Mouse (Mus musculus) kidney, embryonic 16.5 days (tissue): ENCODE data around the gene Gja5. TPM values are rescaled to one million over a fixed set of nuclear protein-coding genes. Genes with fewer than 3 reads are reported as not detected.

Source experiments
- ATAC-seq: fragments of 200-750 bp; cut with Nextera tagmentation; 2 replicates; pipeline ENCODE4 v1.8.0; 2017; ENCODE audit warnings: moderate TSS enrichment; ENCODE audit not compliant: low FRiP score, low TSS enrichment
- H3K27ac ChIP-seq: fragments of 300-500 bp; sonication (generic); 2 replicates; pipeline ENCODE4 v1.5.1; 2014; ENCODE audit warnings: low read length
- H3K27me3 ChIP-seq: fragments of 300-500 bp; sonication (generic); 2 replicates; pipeline ENCODE4 v1.6.1; 2014; ENCODE audit warnings: low read length, control low read depth, mixed read lengths; ENCODE audit not compliant: insufficient read depth
- H3K36me3 ChIP-seq: fragments of 300-500 bp; sonication (generic); 2 replicates; pipeline ENCODE4 v1.6.1; 2014; ENCODE audit warnings: low read length, control low read depth, mixed read lengths; ENCODE audit not compliant: insufficient read depth
- H3K4me1 ChIP-seq: fragments of 300-500 bp; sonication (generic); 2 replicates; pipeline ENCODE4 v1.6.1; 2014; ENCODE audit warnings: low read length, control low read depth, mixed read lengths; ENCODE audit not compliant: insufficient read depth
- H3K4me2 ChIP-seq: fragments of 300-500 bp; sonication (generic); replicated peaks from 2 replicates; pipeline ENCODE4 v1.6.1; 2014; ENCODE audit warnings: low read depth, low read length
- H3K4me3 ChIP-seq: fragments of 300-500 bp; sonication (generic); 2 replicates; pipeline ENCODE4 v1.5.1; 2014; ENCODE audit warnings: mild to moderate bottlenecking, low read length
- H3K9ac ChIP-seq: fragments of 300-500 bp; sonication (generic); replicated peaks from 2 replicates; pipeline ENCODE4 v1.6.1; 2014; ENCODE audit warnings: low read length
- H3K9me3 ChIP-seq: fragments of 300-500 bp; sonication (generic); 2 replicates; pipeline ENCODE4 v1.6.1; 2016; ENCODE audit warnings: low read length, control low read depth
- WGBS: fragments of 180-500 bp; shearing (Covaris S2); extraction: QIAGEN DNeasy Blood & Tissue Kit; methylation state at CpG from one replicate; pipeline ENCODE4 v1.1.7; 2014; 5-methylcytosine and 5-hydroxymethylcytosine counted together
- polyA plus RNA-seq: library from polyadenylated mRNA; unstranded; fragments of >200 nt; fragmentation: Nextera tagmentation; extraction: Ambion mirVana; gene quantifications from 2 replicates; pipeline ENCODE4 v1.2.1, GENCODE M21; 2015

Gene Gja5
- polyA plus RNA-seq, 1 experiment from 2014 or later, result 29.1 TPM

- H3K9me3 ChIP-seq, result no peaks in the 10 kb centered on the region
- peaks cover 40% of the 10 kb centered on the region for H3K36me3 ChIP-seq
- no peak for ATAC-seq
- H3K4me1 ChIP-seq, result no peaks in the 10 kb centered on the region; the same call in 1 of the 2 replicates
- no peak overlapping the region for H3K4me3 ChIP-seq
- no peak overlapping the region for H3K4me2 ChIP-seq
- H3K27ac ChIP-seq, result no peak overlapping the region
- H3K27me3 ChIP-seq, result no peaks in the 10 kb centered on the region
- no peak overlapping the region for H3K9ac ChIP-seq
- 85% methylated on average over 9 of the region's 9 CpGs for WGBS
Measured at GRCm38 (mm10) chr3:96879536-96879935, 25.0 kb upstream of the Gja5 start.

- H3K4me1 ChIP-seq, result no peaks in the 10 kb centered on the region
- 79% methylated on average over 4 of the region's 4 CpGs for WGBS
- no peak overlapping the region for H3K9ac ChIP-seq
- no peaks in the 10 kb centered on the region for H3K9me3 ChIP-seq
- no peak overlapping the region for H3K4me2 ChIP-seq
- no peak overlapping the region for H3K27ac ChIP-seq
- H3K36me3 ChIP-seq, result peaks cover 39% of the 10 kb centered on the region
- H3K4me3 ChIP-seq, result no peak overlapping the region
- no peaks in the 10 kb centered on the region for H3K27me3 ChIP-seq
- no peak for ATAC-seq
Measured at GRCm38 (mm10) chr3:96880385-96880784, 24.1 kb upstream of the Gja5 start.

GRCm38 (mm10) chr3:96881557-96881956, 22.9 kb upstream of the Gja5 start:
- Histone ChIP-seq H3K27me3 (no peaks in the 10 kb centered on the region), H3K4me3 (no peak overlapping the region), H3K9me3 (no peaks in the 10 kb centered on the region), H3K27ac (no peak overlapping the region), H3K36me3 (peaks cover 36% of the 10 kb centered on the region), H3K4me1 (no peaks in the 10 kb centered on the region), H3K9ac (no peak overlapping the region), H3K4me2 (no peak overlapping the region)
- WGBS, result 66% methylated on average over 6 of the region's 6 CpGs
- no peak for ATAC-seq

GRCm38 (mm10) chr3:96882061-96882849, 22.2 kb upstream of the Gja5 start:
- H3K4me1 ChIP-seq, result no peaks in the 10 kb centered on the region
- no peak overlapping the region for H3K4me2 ChIP-seq
- peaks cover 40% of the 10 kb centered on the region for H3K36me3 ChIP-seq
- 92% methylated on average over 14 of the region's 14 CpGs for WGBS
- H3K9ac ChIP-seq, result no peak overlapping the region
- no peaks in the 10 kb centered on the region for H3K27me3 ChIP-seq
- no peaks in the 10 kb centered on the region for H3K9me3 ChIP-seq
- H3K4me3 ChIP-seq, result no peak overlapping the region
- H3K27ac ChIP-seq, result no peak overlapping the region
- ATAC-seq, result no peak

GRCm38 (mm10) chr3:96883690-96884089, 20.8 kb upstream of the Gja5 start:
- H3K36me3 ChIP-seq, result peaks cover 45% of the 10 kb centered on the region

GRCm38 (mm10) chr3:96902336-96902999, 2.0 kb upstream of the Gja5 start:
- H3K4me3 ChIP-seq, result no peak overlapping the region
- no peaks in the 10 kb centered on the region for H3K9me3 ChIP-seq
- peaks cover 9% of the 10 kb centered on the region for H3K4me1 ChIP-seq
- WGBS, result 72% methylated on average over 4 of the region's 4 CpGs
- H3K9ac ChIP-seq, result no peak overlapping the region
- no peak overlapping the region for H3K27ac ChIP-seq
- H3K27me3 ChIP-seq, result peaks cover 4% of the 10 kb centered on the region; the same call in 1 of the 2 replicates
- peaks cover 4% of the 10 kb centered on the region; the same call in 1 of the 2 replicates for H3K36me3 ChIP-seq
- H3K4me2 ChIP-seq, result no peak overlapping the region
- no peak for ATAC-seq

More at GRCm38 (mm10) chr3:96883690-96884089, 20.8 kb upstream of the Gja5 start:
- Histone ChIP-seq H3K27me3 (no peaks in the 10 kb centered on the region), H3K4me3 (no peak overlapping the region), H3K4me1 (no peaks in the 10 kb centered on the region), H3K9ac (no peak overlapping the region), H3K9me3 (no peaks in the 10 kb centered on the region), H3K4me2 (no peak overlapping the region), H3K27ac (no peak overlapping the region)
- WGBS, result 94% methylated on average over 7 of the region's 7 CpGs
- ATAC-seq, result no peak

- H3K4me1 ChIP-seq, result peaks cover 9% of the 10 kb centered on the region
- 0% methylated on average over 40 of the region's 40 CpGs for WGBS
- H3K9me3 ChIP-seq, result no peaks in the 10 kb centered on the region
- H3K36me3 ChIP-seq, result no peaks in the 10 kb centered on the region
- H3K27me3 ChIP-seq, result peaks cover 7% of the 10 kb centered on the region
- ATAC-seq, result peak; percentile 98
- H3K4me3 ChIP-seq, result peak within 1 kb of the TSS; percentile 89
- H3K27ac ChIP-seq, result no peak within 1 kb of the TSS
- H3K9ac ChIP-seq, result peak within 1 kb of the TSS; percentile 89
- peak within 1 kb of the TSS; percentile 87 for H3K4me2 ChIP-seq
Measured at GRCm38 (mm10) chr3:96904851-96905541, 503 bp downstream of the Gja5 start, which contains the start of gene Gpr89. Gpr89 (minus strand) TSS chr3:96905346.

- H3K27me3 ChIP-seq, result peaks cover 7% of the 10 kb centered on the region
- ATAC-seq, result peak; percentile 16; the same call in 1 of the 2 replicates
- H3K4me1 ChIP-seq, result peaks cover 9% of the 10 kb centered on the region
- H3K36me3 ChIP-seq, result no peaks in the 10 kb centered on the region
- H3K9me3 ChIP-seq, result no peaks in the 10 kb centered on the region
- H3K27ac ChIP-seq, result no peak overlapping the region
- peak overlapping the region; percentile 89 for H3K4me3 ChIP-seq
- peak overlapping the region; percentile 87 for H3K4me2 ChIP-seq
- WGBS, result 44% methylated on average over 9 of the region's 9 CpGs
- peak overlapping the region; percentile 89 for H3K9ac ChIP-seq
Measured at GRCm38 (mm10) chr3:96905592-96905991, 1.1 kb downstream of the Gja5 start.

GRCm38 (mm10) chr3:96920991-96921390, 16.5 kb downstream of the Gja5 start:
- no peak overlapping the region for H3K27ac ChIP-seq
- no peaks in the 10 kb centered on the region for H3K4me1 ChIP-seq
- H3K9ac ChIP-seq, result no peak overlapping the region
- H3K4me3 ChIP-seq, result no peak overlapping the region
- H3K36me3 ChIP-seq, result no peaks in the 10 kb centered on the region
- H3K9me3 ChIP-seq, result no peaks in the 10 kb centered on the region
- peaks cover 2% of the 10 kb centered on the region; the same call in 1 of the 2 replicates for H3K27me3 ChIP-seq
- ATAC-seq, result no peak
- 17% methylated on average over 7 of the region's 7 CpGs for WGBS
- H3K4me2 ChIP-seq, result no peak overlapping the region
